Mouse (Mus musculus) layer of hippocampus, adult 9-10 months (tissue): ENCODE results near the gene Ciapin1.

ENCODE experiments used
- DNase-seq: peaks from one replicate; pipeline ENCODE4 v3.0.0; 2022; ENCODE audit warnings: low spot score

The Ciapin1 gene

GRCm38 (mm10) chr8:94778895-94779533 lies 59.1 kb downstream of the Ciapin1 start:
- no peak for DNase-seq

DNA sequence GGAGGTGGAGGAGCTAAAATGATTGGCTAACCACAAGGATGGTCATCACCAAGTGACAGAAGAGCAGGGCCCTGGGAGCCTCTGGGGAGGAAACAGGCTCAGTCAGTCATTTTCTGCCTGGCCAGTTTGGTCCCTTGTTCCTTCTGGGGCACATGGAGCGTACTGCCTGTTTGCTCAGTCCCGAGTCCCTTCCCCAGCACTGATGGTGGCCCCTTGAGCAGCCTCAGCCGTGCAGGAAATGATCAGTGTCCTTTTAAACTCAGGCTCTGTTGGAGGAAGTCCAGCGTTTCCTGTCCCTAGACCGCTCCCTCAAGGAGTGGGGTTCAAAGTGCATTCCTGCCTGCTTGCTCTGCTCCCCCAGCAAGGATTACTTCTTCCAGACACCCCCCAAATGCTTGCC lies 59.7 kb downstream of the Ciapin1 start:
- no peak for DNase-seq

GRCm38 (mm10) chr8:94778036-94778435 lies 60.1 kb downstream of the Ciapin1 start:
- no peak for DNase-seq

DNA sequence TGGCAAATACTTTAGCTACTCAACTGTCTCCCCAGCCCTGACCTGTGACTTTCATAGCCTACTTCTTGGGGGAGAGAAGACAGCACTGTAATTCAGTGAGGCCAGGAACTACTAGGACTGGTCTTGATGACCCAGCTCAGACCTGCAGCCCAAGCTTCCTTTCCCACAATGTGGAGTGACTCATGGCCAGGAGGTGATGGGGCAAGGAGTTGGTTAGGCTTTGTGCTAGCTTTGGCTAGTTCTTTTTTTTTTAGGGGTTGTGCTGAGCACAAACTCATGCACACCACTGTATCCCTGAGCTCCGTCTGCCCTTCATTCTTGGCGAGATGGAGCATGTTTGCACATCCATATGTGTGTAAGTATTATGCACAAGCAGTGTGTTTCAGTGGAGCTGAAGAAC lies 61.8 kb downstream of the Ciapin1 start:
- no peak for DNase-seq

DNA sequence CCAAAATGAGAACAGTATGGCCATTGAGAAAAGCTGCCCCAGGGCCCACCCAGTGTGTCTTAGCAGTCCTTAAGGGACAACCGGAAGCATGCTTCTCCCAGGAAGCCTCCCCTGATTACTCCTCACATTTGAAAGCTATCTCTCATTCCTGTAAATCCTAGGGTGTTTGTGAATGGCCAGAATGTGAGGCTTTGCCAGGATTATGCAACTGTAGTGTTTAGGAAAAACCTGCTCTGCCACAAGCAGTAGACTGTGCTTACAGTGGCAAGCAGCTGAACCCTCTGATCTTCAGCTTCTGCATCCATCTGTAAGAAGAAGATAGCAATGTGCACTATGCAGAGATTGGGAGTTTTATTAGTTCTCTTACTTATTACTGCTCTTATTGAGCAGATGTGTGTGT lies 63.6 kb downstream of the Ciapin1 start:
- no peak for DNase-seq

DNA sequence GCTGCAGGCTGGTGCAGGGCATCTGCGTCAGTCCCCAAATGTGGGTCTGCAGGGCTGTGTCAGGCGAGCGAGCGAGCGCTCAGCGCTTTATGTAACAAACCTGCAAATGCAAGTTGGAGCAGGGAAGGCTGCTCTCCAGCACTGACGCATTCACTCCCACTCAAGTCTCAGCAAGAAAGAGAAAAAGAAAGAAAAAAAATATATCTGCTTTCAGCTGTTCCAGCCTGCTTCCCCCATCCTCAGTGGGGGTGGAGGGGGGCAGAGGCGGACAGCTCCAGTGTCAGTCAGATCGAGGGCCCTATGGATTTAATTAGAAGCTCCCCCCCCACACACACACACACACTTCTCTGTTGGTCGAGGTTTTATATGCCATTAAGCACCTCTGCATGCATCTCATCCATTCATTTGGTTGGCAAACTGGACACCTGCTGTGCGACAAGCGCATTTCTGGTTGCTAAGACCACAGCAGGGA lies 64.4 kb downstream of the Ciapin1 start:
- no peak for DNase-seq

DNA sequence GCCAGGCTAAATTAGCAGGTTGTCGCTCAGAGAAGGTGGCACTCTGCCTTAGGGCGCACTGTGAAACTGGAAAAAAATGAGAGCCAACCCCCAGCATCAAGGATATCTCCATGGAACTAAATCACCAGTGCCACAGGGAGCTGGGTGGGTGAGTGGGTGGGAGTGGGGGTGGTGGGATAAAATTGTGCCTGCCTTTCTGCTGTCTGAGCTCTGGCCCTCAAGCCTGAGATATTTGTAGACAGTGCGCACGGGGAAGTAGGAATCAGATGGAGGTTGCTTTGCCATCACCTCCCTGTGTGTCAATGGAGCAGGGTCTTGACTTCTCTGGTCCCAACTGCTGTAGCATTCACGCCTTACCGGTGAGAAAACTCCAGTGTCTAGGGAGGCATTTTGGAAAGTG lies 65.1 kb downstream of the Ciapin1 start:
- no peak for DNase-seq

DNA sequence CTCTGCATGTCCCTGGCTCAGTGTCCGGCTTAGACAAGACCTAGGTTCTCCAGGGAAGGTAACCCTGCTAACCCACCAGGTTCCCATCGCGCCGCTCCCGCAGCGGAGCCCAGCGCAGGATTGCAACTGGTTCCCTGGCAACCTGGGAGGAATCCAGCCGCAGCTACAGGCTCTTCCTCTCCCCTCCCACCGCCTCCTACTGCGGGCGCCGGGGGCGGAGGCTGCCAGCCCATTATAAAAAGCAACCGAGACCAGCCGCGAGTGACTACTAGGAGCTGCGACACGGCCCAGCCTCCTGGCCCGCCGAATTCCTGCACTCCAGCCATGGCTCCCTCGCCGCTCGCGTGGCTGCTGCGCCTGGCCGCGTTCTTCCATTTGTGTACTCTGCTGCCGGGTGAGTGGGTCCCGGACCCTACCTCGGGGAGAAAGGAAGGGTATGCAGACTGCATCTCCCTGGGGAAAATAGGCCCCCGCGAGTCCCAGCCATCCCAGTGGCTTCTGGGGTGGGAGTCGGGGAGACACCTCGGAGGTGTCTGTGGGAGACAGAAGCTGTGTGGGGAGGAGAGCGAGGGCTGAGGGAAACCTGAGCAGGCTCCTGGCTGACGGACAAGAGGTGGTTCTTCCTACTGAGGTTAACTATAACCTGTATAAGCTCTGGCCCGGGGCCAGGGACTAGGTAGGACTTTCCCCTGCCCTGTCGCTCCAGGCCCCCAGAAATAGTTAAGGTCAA lies 66.1 kb downstream of the Ciapin1 start, which contains the start of gene Cx3cl1:
Gene Cx3cl1, plus strand, starts transcription at position 69 of the 730 bp plus-strand sequence.
- peak; percentile 65 for DNase-seq

DNA sequence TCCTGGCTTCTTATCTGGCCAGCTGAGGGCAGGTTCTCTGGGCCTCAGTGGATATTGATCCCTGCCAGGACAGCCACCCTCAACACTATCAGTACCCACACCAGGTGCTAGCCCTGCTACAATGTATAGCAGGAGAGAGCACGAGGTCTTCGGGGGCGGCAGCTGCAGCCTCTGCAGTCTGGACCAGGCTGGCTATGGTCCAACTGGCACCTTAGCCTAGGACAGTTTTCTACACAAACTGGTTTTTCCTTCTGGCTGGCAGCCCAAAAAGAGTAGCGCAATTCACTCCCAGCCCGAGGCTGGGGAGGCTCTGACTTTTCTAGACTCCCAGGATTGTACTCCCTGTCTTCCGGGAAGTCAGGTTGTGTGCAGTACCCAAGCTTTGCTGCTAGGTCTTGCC lies 67.2 kb downstream of the Ciapin1 start:
- DNase-seq = no peak
